Mouse (Mus musculus) lung, adult 2 months (tissue): ENCODE measurements around the gene Rbm48.

Source experiments
- CTCF ChIP-seq: fragments of 200-500 bp; IDR thresholded peaks from 2 replicates; pipeline ENCODE4 v1.5.1; 2011; ENCODE audit warnings: mild to moderate bottlenecking, low read length, control low read depth; ENCODE audit not compliant: insufficient read depth
- POLR2A ChIP-seq: fragments of 200-500 bp; IDR thresholded peaks from 2 replicates; pipeline ENCODE4 v1.6.1; 2011; ENCODE audit warnings: low read depth, mild to moderate bottlenecking, control low read depth, low read length, borderline replicate concordance; ENCODE audit errors: extremely low read depth

DNA sequence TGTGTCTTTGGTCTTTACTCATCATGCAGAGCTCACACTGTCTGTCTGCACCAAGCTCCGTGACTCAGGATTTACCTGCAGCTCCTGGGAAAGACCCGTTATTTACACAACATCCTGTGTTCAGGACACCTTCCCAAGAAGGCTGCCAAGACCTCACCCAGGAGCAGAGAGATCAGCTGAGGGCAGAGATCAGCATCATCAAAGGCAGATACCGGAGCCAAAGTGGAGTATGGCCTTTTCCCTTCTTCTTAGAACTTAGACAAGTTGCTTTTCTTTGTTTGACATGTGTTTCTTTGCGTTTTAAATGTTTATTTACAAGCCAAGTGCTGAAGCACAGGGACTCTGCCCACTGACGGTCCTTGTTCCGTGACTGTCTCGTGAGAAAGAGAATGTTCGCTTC is 38.9 kb upstream of the Rbm48 start:
- no peak for TF ChIP-seq CTCF
- TF ChIP-seq POLR2A: no peak
